Mouse (Mus musculus): Measurements from ENCODE around the gene Fgf8.

The Fgf8 gene

GRCm38 (mm10) chr19:45760810-45761209 is 18.1 kb upstream of the Fgf8 start:
- TF ChIP-seq GATA4 (IDR thresholded peaks at IDR 0.05; ENCODE audit: insufficient replicate concordance, low read length) = no peak

GRCm38 (mm10) chr19:45758671-45759070 is 16.0 kb upstream of the Fgf8 start:
- TF ChIP-seq GATA4 (IDR thresholded peaks at IDR 0.05; ENCODE audit: insufficient replicate concordance, low read length) = no peak

- no peak for TF ChIP-seq GATA4 (IDR thresholded peaks at IDR 0.05; ENCODE audit: insufficient replicate concordance, low read length)
Measured at GRCm38 (mm10) chr19:45753551-45753950, 10.8 kb upstream of the Fgf8 start.

DNA sequence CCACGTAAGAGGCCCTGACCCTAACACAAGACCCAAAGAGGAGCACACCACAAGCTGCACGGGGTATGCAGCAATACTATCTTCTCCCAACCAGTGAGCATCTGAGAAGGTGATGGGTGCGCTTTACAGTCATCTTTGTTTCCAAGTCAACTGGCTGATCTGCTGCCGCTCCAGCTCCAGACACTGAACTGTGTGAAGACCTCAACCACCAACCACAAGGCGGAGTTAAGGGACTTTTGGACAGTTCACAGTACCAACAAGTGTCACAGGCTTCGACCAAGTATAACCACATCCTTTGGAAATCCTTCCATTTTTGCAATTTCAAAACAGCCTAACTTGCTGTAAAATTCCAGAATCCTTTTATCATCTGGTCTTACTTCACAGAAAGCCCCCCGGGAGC is 9.2 kb upstream of the Fgf8 start:
- no peak for TF ChIP-seq GATA4 (IDR thresholded peaks at IDR 0.05; ENCODE audit: insufficient replicate concordance, low read length)

DNA sequence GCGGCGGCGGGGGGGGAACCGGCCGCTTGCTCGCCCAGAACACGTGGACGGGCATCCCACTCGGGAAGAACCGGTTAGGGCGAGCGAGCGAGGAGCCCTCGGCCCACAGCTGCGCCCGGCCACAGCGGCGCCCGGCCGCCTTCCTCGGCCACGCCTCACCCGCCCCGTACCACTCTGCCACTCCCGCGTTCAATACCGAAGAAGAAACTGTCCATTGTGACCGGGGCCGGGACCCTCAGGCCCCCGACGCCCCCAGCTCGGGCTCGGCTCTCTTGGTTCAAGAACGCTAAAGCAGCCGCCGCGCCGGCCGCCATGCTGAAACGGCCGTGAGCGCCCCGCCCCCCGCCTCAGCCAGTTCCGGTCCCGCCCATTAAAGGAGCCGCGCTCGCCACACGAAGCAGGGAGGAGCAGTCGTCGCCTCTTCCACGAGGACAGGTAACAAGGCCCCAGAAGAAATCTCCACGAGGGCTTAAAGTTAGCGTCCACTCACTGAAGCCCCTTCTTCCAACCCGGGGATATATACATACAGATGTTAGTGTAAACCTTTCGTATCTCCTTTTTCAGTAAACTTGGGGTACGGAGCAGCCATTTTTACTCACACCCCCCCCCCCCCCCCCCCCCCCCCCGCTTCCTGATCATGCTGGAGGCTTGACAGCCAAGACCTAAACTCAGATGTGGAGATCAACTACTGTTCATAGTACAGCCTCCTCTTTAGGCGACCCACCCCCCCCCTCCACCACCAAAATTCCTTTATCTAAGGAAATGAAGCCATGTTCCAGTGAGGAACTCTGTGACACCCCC is 6.7 kb upstream of the Fgf8 start, which contains the start of gene Npm3:
Gene Npm3 (minus strand): TSS at position 349 of the 801 bp plus-strand sequence.
- TF ChIP-seq GATA4 (IDR thresholded peaks at IDR 0.05; ENCODE audit: insufficient replicate concordance, low read length) = no peak

GRCm38 (mm10) chr19:45748691-45749242 is 6.1 kb upstream of the Fgf8 start:
- TF ChIP-seq GATA4 (IDR thresholded peaks at IDR 0.05; ENCODE audit: insufficient replicate concordance, low read length) = no peak

DNA sequence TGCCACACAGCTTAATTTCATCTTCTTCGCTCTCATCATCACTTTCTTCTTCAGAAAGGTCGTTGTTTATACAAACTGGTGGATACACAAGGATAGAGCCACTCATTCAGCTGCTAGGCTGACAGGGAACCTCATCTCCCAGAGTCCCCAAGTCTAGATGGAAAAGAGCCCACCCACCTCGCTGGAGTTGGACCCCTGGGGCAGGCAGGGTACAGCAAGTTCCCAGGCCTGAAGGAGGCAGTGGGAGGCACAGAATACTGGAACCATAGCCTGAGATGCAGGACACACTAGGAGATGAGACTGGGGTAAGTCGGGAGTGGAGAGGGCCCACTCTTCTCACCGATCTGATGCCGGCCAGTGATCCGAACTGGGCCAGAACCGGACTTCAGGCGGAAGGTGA is 5.5 kb upstream of the Fgf8 start:
- TF ChIP-seq GATA4 (IDR thresholded peaks at IDR 0.05; ENCODE audit: insufficient replicate concordance, low read length) = no peak

DNA sequence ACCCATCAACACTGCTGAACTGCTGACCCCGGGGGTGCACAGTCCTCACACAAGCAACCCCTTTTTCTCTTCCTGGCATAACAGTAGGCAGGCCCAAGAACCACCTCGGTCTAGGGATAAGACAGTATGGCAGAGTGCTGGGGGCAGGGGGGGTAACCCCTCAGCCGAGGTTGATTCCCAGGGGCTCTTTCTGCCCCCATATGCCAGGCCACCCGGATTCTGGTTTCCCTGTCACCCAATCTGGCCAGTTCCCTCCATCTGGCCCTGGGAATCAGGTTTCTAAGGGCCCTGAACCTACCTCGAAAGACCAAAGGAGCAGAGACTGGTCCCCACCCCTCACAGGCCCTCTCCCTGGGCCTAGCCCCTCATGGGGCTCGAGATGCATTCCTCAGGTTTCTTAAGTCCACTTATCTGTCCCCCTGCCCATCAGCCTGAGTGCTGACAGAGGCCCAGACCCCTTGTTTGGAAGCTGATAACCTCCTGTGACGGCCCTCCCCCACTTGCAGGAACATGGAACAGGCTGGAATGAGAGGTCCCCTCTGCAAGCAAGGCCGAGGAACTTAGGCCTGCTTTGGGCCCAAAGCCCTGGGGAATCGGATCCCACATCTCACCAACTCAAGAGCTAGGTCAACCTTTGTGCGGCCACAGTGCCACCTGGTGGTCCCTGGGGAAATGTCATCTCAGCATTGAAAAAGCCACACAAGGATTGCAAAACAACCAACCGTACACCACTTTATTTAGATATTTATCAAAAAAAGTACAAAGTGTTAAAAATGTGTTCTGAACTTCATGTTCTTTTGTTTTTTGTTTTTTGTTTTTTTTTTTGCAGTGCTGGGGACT is 4.5 kb upstream of the Fgf8 start:
- no peak for TF ChIP-seq GATA4 (IDR thresholded peaks at IDR 0.05; ENCODE audit: insufficient replicate concordance, low read length)

DNA sequence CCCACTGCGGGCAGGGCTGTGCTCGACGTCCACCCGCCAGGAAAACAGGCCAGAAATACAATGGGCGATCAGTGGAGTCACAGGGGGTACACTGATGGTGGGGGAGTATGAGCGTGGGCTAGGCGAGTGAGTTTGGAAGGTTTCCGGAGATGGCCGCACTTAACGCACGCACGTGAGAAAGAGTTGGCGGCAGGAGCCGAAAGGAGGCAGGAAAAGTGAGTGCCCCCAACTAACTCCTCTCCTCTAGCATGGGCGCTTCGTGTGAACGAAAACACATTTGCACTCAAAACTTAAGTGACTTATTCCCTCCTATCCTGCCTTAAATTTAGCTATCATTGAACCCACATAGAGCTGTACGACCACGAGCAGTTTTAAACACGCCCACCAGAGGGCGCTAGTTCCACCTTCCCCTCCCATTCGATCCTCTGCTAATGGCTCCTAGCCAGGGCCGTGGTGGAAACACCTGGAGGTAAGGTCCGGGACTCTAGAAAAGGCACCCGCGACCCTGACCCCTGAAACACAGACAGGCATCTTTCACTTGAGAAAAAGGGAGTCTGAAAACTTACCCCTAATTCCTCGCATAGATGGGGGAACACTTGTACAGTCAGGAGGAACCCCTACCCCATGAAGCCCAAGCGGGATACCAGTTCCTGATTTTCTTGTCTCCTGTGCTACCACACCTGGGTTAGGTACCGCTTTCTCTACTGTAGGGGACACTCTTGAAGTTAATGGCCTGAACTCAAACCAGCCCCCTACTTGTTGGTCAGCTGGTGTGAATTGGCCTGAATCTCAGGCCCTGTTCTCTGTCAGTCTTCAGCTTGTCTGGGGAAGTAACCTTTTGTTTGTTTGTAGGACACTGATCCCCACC is 3.7 kb upstream of the Fgf8 start:
- no peak for TF ChIP-seq GATA4 (IDR thresholded peaks at IDR 0.05; ENCODE audit: insufficient replicate concordance, low read length)

GRCm38 (mm10) chr19:45745344-45746152 is 2.8 kb upstream of the Fgf8 start:
- TF ChIP-seq GATA4 (IDR thresholded peaks at IDR 0.05; ENCODE audit: insufficient replicate concordance, low read length) = no peak

- no peak for TF ChIP-seq GATA4 (IDR thresholded peaks at IDR 0.05; ENCODE audit: insufficient replicate concordance, low read length)
Measured at GRCm38 (mm10) chr19:45743619-45744018, 904 bp upstream of the Fgf8 start.

- TF ChIP-seq GATA4 (IDR thresholded peaks at IDR 0.05; ENCODE audit: insufficient replicate concordance, low read length) = no peak
Measured at GRCm38 (mm10) chr19:45742984-45743575, 365 bp upstream of the Fgf8 start.

- no peak for TF ChIP-seq GATA4 (IDR thresholded peaks at IDR 0.05; ENCODE audit: insufficient replicate concordance, low read length)
Measured at GRCm38 (mm10) chr19:45741431-45742217, 1.1 kb downstream of the Fgf8 start.
